Mouse (Mus musculus) adrenal gland, adult 18-20 months (tissue): ENCODE results near the gene Gm17078. TPM values are rescaled to one million over a fixed set of nuclear protein-coding genes. Genes with fewer than 3 reads are reported as not detected.
"Not testable (repeated sequence)": the region's sequence is repeated elsewhere in the genome, so short reads cannot be mapped to it uniquely, and the experiment has no call there.

Experiments
- DNase-seq, 2 experiments: peaks; one replicate each; pipeline ENCODE4 v3.0.0; 2021 to 2022; ENCODE audit warnings: low spot score in 2 of 2
- long read RNA-seq, 2 experiments: library from polyadenylated mRNA; stranded (forward); transcript quantifications; one replicate each; pipeline ENCODE4 v2.0.0; 2021
- total RNA-seq, 2 experiments: library from RNA; stranded (reverse); gene quantifications; 1 replicate in 1 of 2; 2 replicates in 1 of 2; pipeline ENCODE4 v1.2.3; 2021

Gm17078 gene
- not detected for total RNA-seq
- long read RNA-seq, experiment 1: 0 reads
- long read RNA-seq, experiment 2: 0 reads

DNA sequence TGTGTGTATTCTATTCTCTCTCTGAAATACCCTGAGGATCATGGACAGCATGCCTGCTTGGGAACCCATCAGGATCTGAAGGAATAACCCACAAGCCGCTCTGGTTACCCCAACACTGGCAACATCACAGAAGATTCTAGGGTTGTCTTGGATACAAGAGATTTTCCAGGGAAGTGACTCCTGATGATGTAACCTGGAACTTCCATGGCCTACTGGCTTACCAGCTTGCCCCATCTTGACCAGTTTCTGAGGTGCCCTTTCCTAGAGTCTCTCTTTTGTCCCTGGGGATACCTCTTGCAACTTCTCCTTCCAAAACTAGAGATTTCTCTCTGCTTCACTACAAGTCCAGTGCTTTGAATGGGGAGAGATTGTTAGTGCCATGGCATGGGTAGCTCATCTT is at the start of gene Gm17078:
Gene Gm17078, minus strand, starts transcription at position 101 of the 400 bp plus-strand sequence.
- DNase-seq: no peak

DNA sequence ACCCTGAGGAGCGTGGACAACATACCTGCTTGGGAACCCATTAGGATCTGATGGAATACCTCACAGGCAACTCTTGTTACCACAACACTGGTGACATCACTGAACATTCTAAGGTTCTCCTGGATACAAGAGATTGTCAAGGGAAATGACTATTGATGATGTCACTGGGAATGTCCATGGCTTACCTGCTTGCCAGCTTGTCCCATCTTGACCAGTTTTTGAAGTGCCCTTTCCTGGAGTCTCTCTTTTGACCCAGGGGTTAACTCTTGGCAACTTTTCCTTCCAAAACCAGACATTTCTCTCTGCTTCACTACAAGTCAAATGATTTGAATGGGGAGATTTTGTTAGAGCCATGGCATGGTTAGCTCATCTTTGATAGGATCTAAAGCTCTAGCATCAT is 24.5 kb upstream of the Gm17078 start, which contains the start of gene Gm4181:
Gene Gm4181, minus strand, starts transcription at position 101 of the 400 bp plus-strand sequence.
- DNase-seq: not testable (repeated sequence)

DNA sequence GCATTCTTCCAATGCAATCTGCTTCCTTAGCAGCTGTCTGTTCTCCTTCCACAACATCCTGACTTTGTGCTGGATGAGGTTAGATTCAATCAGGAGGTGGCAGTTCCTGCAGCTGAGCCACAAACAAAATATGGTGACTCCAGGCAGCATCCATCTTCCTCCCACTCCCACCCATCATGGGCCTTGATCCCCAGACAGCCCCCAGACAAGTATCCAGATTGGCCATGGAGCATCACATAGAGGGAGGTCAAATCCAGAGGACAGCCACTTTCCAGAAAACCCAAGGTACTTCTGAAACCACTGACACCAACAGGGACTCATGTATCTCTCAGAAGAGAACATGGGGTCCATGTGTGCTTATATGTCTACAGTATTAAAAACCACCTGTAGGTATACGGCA is 21.3 kb upstream of the Gm17078 start:
- DNase-seq: peak; percentile 10 to 29

DNA sequence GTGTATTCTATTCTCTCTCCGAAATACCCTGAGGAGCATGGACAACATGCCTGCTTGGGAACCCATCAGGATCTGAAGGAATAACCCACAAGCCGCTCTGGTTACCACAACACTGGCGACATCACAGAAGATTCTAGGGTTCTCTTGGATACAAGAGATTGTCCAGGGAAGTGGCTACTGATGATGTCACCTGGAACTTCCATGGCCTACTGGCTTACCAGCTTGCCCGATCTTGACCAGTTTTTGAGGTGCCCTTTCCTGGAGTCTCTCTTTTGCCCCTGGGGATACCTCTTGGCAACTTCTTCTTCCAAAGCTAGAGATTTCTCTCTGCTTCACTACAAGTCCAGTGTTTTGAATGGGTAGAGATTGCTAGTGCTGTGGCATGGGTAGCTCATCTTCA is 19.1 kb downstream of the Gm17078 start, which contains the start of gene Gm17174:
Gene Gm17174, minus strand, starts transcription at position 101 of the 400 bp plus-strand sequence.
- DNase-seq: not testable (repeated sequence)

DNA sequence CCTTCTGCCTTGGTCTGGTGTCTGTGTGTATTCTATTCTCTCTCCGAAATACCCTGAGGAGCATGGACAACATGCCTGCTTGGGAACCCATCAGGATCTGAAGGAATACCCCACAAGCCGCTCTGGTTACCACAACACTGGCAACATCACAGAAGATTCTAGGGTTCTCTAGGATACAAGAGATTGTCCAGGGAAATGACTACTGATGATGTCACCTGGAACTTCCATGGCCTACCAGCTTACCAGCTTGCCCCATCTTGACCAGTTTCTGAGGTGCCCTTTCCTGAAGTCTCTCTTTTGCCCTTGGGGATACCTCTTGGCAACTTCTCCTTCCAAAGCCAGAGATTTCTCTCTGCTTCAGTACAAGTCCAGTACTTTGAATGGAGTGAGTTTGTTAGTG is 37.1 kb downstream of the Gm17078 start, which contains the start of gene Gm17175:
Gene Gm17175, minus strand, starts transcription at position 101 of the 400 bp plus-strand sequence.
- DNase-seq: not testable (repeated sequence)

Other genes starting within 250 kb of the Gm17078 start
- gene Gm7247, start 249.6 kb downstream of the Gm17078 start, total RNA-seq: not detected
- gene Vmn2r88, start 200.5 kb downstream of the Gm17078 start, total RNA-seq: not detected
- gene Vmn2r89, start 159.5 kb downstream of the Gm17078 start, total RNA-seq: not detected
- gene Gm5622, start 58.5 kb downstream of the Gm17078 start, total RNA-seq: not detected
- not detected for gene Gm17175, start 37.2 kb downstream of the Gm17078 start, total RNA-seq
- gene Gm17174, start 19.2 kb downstream of the Gm17078 start, total RNA-seq: not detected
- gene Gm4181, start 24.4 kb upstream of the Gm17078 start, total RNA-seq: not detected
- gene Gm17079, start 84.2 kb upstream of the Gm17078 start, total RNA-seq: not detected
- not detected for gene Gm5800, start 105.9 kb upstream of the Gm17078 start, total RNA-seq
- gene Ang4, start 162.3 kb upstream of the Gm17078 start, total RNA-seq: not detected
- not detected for gene AY358078, start 188.7 kb upstream of the Gm17078 start, total RNA-seq
- gene Ear6, start 242.4 kb upstream of the Gm17078 start, total RNA-seq: not detected